Mouse (Mus musculus) liver, embryonic 14.5 days (tissue): ENCODE measurements at regions not wholly inside any gene's neighbourhood (a gene's known extent, or its start where the extent isn't known, plus 50 kb on each side); places are given as distances from the start of the nearest gene placed in this dataset.

Experiments
- CTCF ChIP-seq: IDR thresholded peaks from 2 replicates; pipeline ENCODE4 v1.5.1; 2016; ENCODE audit warnings: antibody characterized with exemption, low read depth, control low read depth
- EP300 ChIP-seq: IDR thresholded peaks from 2 replicates; pipeline ENCODE4 v1.6.1; 2016; ENCODE audit warnings: antibody characterized with exemption, low read depth

DNA sequence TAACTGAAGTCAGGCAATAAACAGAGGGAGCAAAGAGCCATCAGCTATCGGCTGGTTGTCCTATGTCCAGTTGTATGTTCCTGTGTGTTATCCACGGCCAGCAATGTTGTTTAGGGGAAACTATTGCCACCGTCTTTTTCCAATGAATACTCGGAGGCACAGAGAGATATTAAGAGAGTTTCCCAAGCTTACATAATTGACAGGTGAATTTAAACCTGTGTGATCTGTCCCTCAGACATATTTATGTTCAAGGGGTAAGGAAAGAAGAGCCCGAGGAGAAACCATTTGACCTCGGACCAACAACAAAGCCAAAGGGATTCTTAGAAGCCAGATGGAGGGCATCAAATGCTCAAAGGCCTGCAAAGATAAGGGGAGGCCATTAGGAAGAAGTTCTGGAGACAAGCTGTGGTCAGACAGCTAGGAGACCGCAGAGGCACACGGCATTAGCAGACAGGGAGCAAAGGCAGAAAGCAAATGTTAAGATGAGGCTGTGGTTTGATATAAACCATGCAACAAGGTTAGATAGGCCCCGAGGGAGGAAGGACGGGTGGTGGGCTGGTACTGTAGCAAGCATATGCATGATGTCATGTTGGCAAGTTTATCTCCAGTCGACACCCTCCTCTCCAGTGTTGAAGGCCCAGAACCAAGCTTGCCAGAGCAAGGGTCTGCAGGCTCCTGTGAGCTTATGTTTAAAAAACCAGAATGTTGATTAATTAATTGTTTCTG is 82.1 kb upstream of the Cpsf6 start:
- no peak for TF ChIP-seq CTCF
- no peak for TF ChIP-seq EP300
